Mouse (Mus musculus) intestine, embryonic 16.5 days (tissue): Measurements from ENCODE around the gene Zfp64. TPM values are rescaled to one million over a fixed set of nuclear protein-coding genes. Genes with fewer than 3 reads are reported as not detected.

Experiments used
- ATAC-seq: fragments of 200-750 bp; cut with Nextera tagmentation; 2 replicates; pipeline ENCODE4 v1.8.0; 2017; ENCODE audit warnings: moderate TSS enrichment, moderate library complexity
- H3K27ac ChIP-seq: fragments of 300-500 bp; sonication (generic); 2 replicates; pipeline ENCODE4 v1.5.1; 2014; ENCODE audit warnings: mild to moderate bottlenecking, low read length
- H3K27me3 ChIP-seq: fragments of 300-500 bp; sonication (generic); replicated peaks from 2 replicates; pipeline ENCODE4 v1.6.1; 2014; ENCODE audit warnings: low read length, control low read depth, mixed read lengths; ENCODE audit not compliant: control insufficient read depth, insufficient read depth
- H3K36me3 ChIP-seq: fragments of 300-500 bp; sonication (generic); 2 replicates; pipeline ENCODE4 v1.6.1; 2014; ENCODE audit warnings: low read length, control low read depth; ENCODE audit not compliant: control insufficient read depth, insufficient read depth
- H3K4me1 ChIP-seq: fragments of 300-500 bp; sonication (generic); 2 replicates; pipeline ENCODE4 v1.6.1; 2014; ENCODE audit warnings: low read length, control low read depth, mixed read lengths; ENCODE audit not compliant: control insufficient read depth, insufficient read depth
- H3K4me2 ChIP-seq: fragments of 300-500 bp; sonication (generic); 2 replicates; pipeline ENCODE4 v1.6.1; 2014; ENCODE audit warnings: low read depth, low read length, control low read depth
- H3K4me3 ChIP-seq: fragments of 300-500 bp; sonication (generic); 2 replicates; pipeline ENCODE4 v1.5.1; 2014; ENCODE audit warnings: mild to moderate bottlenecking, low read length
- H3K9ac ChIP-seq: fragments of 300-500 bp; sonication (generic); 2 replicates; pipeline ENCODE4 v1.6.1; 2014; ENCODE audit warnings: low read depth, low read length
- H3K9me3 ChIP-seq: fragments of 300-500 bp; sonication (generic); 2 replicates; pipeline ENCODE4 v1.6.1; 2016; ENCODE audit warnings: low read length, control low read depth; ENCODE audit not compliant: control insufficient read depth
- WGBS: fragments of 180-500 bp; shearing (Covaris S2); extraction: QIAGEN DNeasy Blood & Tissue Kit; methylation state at CpG from one replicate; pipeline ENCODE4 v1.1.7; 2014; 5-methylcytosine and 5-hydroxymethylcytosine counted together
- polyA plus RNA-seq: library from polyadenylated mRNA; unstranded; fragments of >200 nt; fragmentation: Nextera tagmentation; extraction: Ambion mirVana; gene quantifications from 2 replicates; pipeline ENCODE4 v1.2.1, GENCODE M21; 2015

Zfp64 gene
- polyA plus RNA-seq, 1 experiment from 2014 or later, result 30.6 TPM

DNA sequence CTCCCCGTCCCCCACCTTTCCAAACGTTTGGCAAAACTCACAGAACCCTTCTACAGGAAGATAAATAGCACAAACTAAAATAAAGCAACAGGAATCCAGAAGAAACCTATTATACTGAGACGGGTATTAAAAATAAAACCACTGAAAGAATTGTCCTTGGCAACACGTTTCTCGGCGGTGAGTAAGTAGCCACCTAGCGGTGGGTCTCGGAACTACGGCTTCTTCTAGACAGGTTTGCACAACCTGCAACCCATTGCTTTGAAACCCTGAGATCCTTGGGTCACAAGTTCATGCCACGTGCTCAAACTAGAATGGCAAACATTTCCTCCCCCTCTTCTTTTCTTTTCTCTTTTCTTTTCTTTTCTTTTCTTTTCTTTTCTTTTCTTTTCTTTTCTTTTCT, 25.7 kb downstream of the Zfp64 start:
- Histone ChIP-seq H3K27ac (no peak overlapping the region), H3K4me2 (no peak overlapping the region), H3K9me3 (no peaks in the 10 kb centered on the region), H3K36me3 (peaks cover 28% of the 10 kb centered on the region), H3K27me3 (no peaks in the 10 kb centered on the region), H3K9ac (no peak overlapping the region), H3K4me3 (no peak overlapping the region), H3K4me1 (no peaks in the 10 kb centered on the region)
- WGBS, result 26% methylated on average over 10 of the region's 10 CpGs
- no peak for ATAC-seq

GRCm38 (mm10) chr2:168927401-168927800, 28.0 kb downstream of the Zfp64 start:
- WGBS, result 70% methylated on average over 7 of the region's 7 CpGs
- H3K9me3 ChIP-seq, result no peaks in the 10 kb centered on the region
- no peaks in the 10 kb centered on the region for H3K4me1 ChIP-seq
- ATAC-seq, result no peak
- H3K36me3 ChIP-seq, result peaks cover 22% of the 10 kb centered on the region
- H3K27ac ChIP-seq, result no peak overlapping the region
- no peak overlapping the region for H3K9ac ChIP-seq
- H3K4me3 ChIP-seq, result no peak overlapping the region
- no peaks in the 10 kb centered on the region for H3K27me3 ChIP-seq
- no peak overlapping the region for H3K4me2 ChIP-seq

DNA sequence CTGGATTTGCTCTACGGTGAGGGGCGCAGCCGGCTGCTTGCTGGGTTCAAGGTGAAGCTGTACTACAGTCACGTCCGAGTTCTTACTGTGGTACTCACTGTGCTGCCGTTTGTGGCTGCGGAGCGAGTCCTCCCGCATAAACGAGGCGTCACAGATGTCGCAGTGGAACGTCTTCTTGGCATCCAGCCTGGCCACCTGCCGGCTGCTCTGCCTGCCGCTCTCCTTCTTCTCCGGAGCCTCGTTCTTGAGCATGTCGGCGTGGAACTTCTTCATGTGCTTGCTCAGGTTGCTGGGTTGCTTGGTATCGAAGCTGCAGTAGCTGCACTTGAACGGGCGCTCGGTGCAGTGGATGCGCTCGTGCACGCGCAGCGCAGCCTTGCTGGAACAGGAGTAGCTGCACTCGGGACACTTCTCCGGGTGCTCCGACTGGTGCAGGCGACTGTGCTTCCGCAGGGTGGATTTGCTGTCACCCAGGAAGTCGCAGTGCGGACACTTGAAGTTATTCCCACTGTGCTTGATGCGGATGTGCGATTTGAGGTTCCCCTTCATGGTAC, 29.1 kb downstream of the Zfp64 start:
- H3K27ac ChIP-seq, result no peak overlapping the region
- WGBS, result 86% methylated on average over 37 of the region's 37 CpGs
- no peak overlapping the region for H3K4me2 ChIP-seq
- H3K4me3 ChIP-seq, result no peak overlapping the region
- no peaks in the 10 kb centered on the region for H3K27me3 ChIP-seq
- H3K9me3 ChIP-seq, result no peaks in the 10 kb centered on the region
- no peak overlapping the region for H3K9ac ChIP-seq
- H3K4me1 ChIP-seq, result no peaks in the 10 kb centered on the region
- H3K36me3 ChIP-seq, result peaks cover 21% of the 10 kb centered on the region
- no peak for ATAC-seq

- no peaks in the 10 kb centered on the region for H3K9me3 ChIP-seq
- no peak overlapping the region for H3K27ac ChIP-seq
- H3K27me3 ChIP-seq, result no peaks in the 10 kb centered on the region
- ATAC-seq, result no peak
- no peak overlapping the region for H3K9ac ChIP-seq
- no peak overlapping the region for H3K4me2 ChIP-seq
- no peak overlapping the region for H3K4me3 ChIP-seq
- peaks cover 21% of the 10 kb centered on the region for H3K36me3 ChIP-seq
- 8% methylated on average over 9 of the region's 9 CpGs for WGBS
- no peaks in the 10 kb centered on the region for H3K4me1 ChIP-seq
Observed at GRCm38 (mm10) chr2:168923706-168924105, 31.7 kb downstream of the Zfp64 start.

GRCm38 (mm10) chr2:168922466-168922865, 32.9 kb downstream of the Zfp64 start:
- Histone ChIP-seq H3K9me3 (no peaks in the 10 kb centered on the region), H3K4me3 (no peak overlapping the region), H3K27ac (no peak overlapping the region), H3K36me3 (peaks cover 21% of the 10 kb centered on the region), H3K4me2 (no peak overlapping the region), H3K27me3 (no peaks in the 10 kb centered on the region), H3K4me1 (no peaks in the 10 kb centered on the region), H3K9ac (no peak overlapping the region)
- 87% methylated on average over 5 of the region's 5 CpGs for WGBS
- no peak for ATAC-seq

- Histone ChIP-seq H3K9me3 (no peaks in the 10 kb centered on the region), H3K27me3 (no peaks in the 10 kb centered on the region), H3K27ac (no peak overlapping the region), H3K4me1 (no peaks in the 10 kb centered on the region), H3K36me3 (peaks cover 8% of the 10 kb centered on the region), H3K4me2 (no peak overlapping the region), H3K9ac (no peak overlapping the region), H3K4me3 (no peak overlapping the region)
- WGBS, result 47% methylated on average over 15 of the region's 15 CpGs
- peak; percentile 53; the same call in 1 of the 2 replicates for ATAC-seq
Observed at GRCm38 (mm10) chr2:168920007-168920406, 35.4 kb downstream of the Zfp64 start.

DNA sequence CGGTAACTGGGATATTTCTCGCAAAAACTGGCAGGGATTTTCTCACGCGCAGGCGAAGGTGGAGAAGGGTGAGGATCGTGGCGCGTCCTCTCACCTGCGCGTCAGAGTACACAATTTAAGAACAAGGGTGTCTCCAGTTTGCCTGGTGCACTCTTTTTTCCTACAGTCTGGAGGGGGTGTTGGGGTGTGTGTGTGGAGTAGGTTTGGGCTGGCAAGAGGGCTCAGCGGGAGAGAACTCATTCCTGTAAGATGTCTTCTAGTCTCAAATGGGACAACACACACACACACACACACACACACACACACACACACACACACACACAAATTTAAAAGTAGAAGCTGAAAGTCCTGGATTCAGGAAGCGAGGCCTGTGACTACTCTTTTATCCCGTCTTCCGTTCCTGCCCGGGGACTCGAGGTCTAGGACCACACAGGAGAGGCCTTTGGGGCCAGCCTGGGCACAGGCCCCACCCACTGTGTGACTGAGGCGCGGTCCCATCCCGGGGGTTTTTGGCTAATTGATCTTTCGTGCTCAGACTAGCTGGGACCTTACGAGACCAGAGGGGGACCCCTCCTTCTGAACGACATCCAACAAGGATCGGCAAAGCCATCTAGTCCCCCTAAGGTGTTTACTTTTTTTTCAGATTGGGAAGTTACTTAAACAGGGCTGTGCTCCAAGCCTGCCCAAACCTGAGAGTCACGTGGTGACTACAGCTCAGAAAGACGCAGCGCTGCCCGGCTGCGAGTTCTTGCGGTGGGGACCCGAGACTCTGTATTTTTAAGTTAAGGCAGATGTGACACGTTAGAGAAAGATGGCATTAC, 42.3 kb downstream of the Zfp64 start:
- Histone ChIP-seq H3K9ac (no peak overlapping the region), H3K4me1 (peaks cover 24% of the 10 kb centered on the region), H3K4me2 (peak overlapping the region; percentile 97), H3K36me3 (no peaks in the 10 kb centered on the region), H3K27ac (no peak overlapping the region), H3K4me3 (peak overlapping the region; percentile 58), H3K27me3 (peaks cover 27% of the 10 kb centered on the region), H3K9me3 (no peaks in the 10 kb centered on the region)
- WGBS, result 7% methylated on average over 31 of the region's 31 CpGs
- ATAC-seq, result peak; percentile 47; the same call in 1 of the 2 replicates

DNA sequence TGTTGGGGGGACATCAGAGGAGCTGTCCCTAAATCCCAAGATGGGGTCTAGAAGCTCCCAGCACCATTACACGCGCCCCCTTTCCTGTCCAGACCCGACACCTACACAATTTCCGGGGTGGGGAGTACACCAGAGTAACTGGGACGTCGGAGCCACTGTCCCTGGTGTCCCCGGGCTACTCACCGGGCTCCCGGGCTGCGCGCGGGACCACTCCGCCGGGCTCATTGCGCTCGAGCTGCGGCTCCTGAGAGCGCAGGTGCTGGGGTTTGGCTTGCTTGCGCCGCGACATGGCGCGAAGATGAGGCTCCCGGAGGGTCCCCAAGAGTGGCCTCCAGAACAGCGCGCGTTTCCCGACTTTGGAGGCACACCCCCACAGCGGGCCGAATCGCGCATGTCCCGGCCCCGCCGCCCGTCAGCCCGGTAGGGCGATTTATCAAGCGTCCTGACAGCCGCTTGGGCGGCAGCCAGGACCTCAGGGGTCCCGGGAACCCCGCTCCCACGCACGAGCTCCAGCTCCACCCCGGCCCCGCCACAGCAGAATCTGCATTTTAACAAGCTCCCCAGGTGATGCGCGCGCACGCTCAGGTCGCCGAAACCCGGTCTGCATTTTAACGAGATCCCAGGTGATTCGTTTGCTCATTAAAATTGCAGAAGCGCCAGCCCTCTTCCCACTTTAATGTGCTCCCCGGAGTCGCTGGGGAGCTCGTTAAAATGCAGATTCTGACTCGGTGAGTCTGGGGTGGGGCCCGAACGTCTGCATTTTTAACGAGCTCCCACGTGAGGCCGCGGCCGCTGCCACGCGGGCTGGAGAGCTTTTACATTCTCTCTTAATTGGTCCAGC, 43.1 kb downstream of the Zfp64 start:
- H3K9ac ChIP-seq, result peak overlapping the region; percentile 39

GRCm38 (mm10) chr2:168911527-168911926, 43.9 kb downstream of the Zfp64 start:
- Histone ChIP-seq H3K9ac (no peak overlapping the region), H3K36me3 (no peaks in the 10 kb centered on the region), H3K9me3 (no peaks in the 10 kb centered on the region), H3K4me2 (peak overlapping the region; percentile 97), H3K4me1 (peaks cover 24% of the 10 kb centered on the region), H3K27me3 (peaks cover 27% of the 10 kb centered on the region), H3K27ac (no peak overlapping the region), H3K4me3 (peak overlapping the region; percentile 58)
- no peak for ATAC-seq
- WGBS, result 3% methylated on average over 19 of the region's 19 CpGs

More for the DNA sequence above, 43.1 kb downstream of the Zfp64 start:
- H3K9me3 ChIP-seq, result no peaks in the 10 kb centered on the region
- H3K4me3 ChIP-seq, result peak overlapping the region; percentile 58
- ATAC-seq, result peak; percentile 58; the same call in 1 of the 2 replicates
- H3K36me3 ChIP-seq, result no peaks in the 10 kb centered on the region
- no peak overlapping the region for H3K27ac ChIP-seq
- peak overlapping the region; percentile 97 for H3K4me2 ChIP-seq
- H3K27me3 ChIP-seq, result peaks cover 27% of the 10 kb centered on the region
- H3K4me1 ChIP-seq, result peaks cover 24% of the 10 kb centered on the region
- WGBS, result under 1% methylated on average over 70 of the region's 70 CpGs
